Mouse (Mus musculus): ENCODE measurements around the gene Cryba4. TPM values are rescaled to one million over a fixed set of nuclear protein-coding genes. Genes with fewer than 3 reads are reported as not detected.

Gene Cryba4
- polyA plus RNA-seq, 1 experiment, result 9.4 TPM

- H3K36me3 ChIP-seq (replicated peaks; ENCODE audit: low read length), result no peaks in the 10 kb centered on the region
- H3K27me3 ChIP-seq (replicated peaks), result peaks cover 95% of the 10 kb centered on the region
- TF ChIP-seq FLI1 (IDR thresholded peaks at IDR 0.05; ENCODE audit: low read length) (no peak), GATA1 (IDR thresholded peaks at IDR 0.05; ENCODE audit: borderline replicate concordance, low read length) (no peak)
These were observed 24.4 kb downstream of the Cryba4 start for GRCm38 (mm10) chr5:112227898-112228239.

GRCm38 (mm10) chr5:112227354-112227753 is 25.0 kb downstream of the Cryba4 start:
- peak overlapping the region; percentile 75 for H3K4me3 ChIP-seq (replicated peaks)
- peaks cover 97% of the 10 kb centered on the region for H3K27me3 ChIP-seq (replicated peaks)
- H3K4me1 ChIP-seq, result peaks cover 26% of the 10 kb centered on the region
- peaks cover 23% of the 10 kb centered on the region for H3K9me3 ChIP-seq
- H3K36me3 ChIP-seq (replicated peaks; ENCODE audit: low read length), result no peaks in the 10 kb centered on the region
- no peak for TF ChIP-seq GATA1 (IDR thresholded peaks at IDR 0.05; ENCODE audit: borderline replicate concordance, low read length)
- TF ChIP-seq FLI1 (IDR thresholded peaks at IDR 0.05; ENCODE audit: low read length), result no peak

More at GRCm38 (mm10) chr5:112227898-112228239, 24.4 kb downstream of the Cryba4 start:
- Histone ChIP-seq H3K4me3 (replicated peaks) (peak overlapping the region; percentile 72), H3K4me1 (peaks cover 26% of the 10 kb centered on the region), H3K9me3 (peaks cover 18% of the 10 kb centered on the region; the same call in 1 of the 2 replicates)

GRCm38 (mm10) chr5:112225591-112225990 is 26.7 kb downstream of the Cryba4 start:
- no peak for TF ChIP-seq GATA1 (IDR thresholded peaks at IDR 0.05; ENCODE audit: borderline replicate concordance, low read length)
- TF ChIP-seq FLI1 (IDR thresholded peaks at IDR 0.05; ENCODE audit: low read length), result no peak
- Histone ChIP-seq H3K4me3 (replicated peaks) (no peak overlapping the region), H3K4me1 (peaks cover 34% of the 10 kb centered on the region), H3K27me3 (replicated peaks) (peaks cover 93% of the 10 kb centered on the region), H3K9me3 (peaks cover 30% of the 10 kb centered on the region), H3K36me3 (replicated peaks; ENCODE audit: low read length) (no peaks in the 10 kb centered on the region)

DNA sequence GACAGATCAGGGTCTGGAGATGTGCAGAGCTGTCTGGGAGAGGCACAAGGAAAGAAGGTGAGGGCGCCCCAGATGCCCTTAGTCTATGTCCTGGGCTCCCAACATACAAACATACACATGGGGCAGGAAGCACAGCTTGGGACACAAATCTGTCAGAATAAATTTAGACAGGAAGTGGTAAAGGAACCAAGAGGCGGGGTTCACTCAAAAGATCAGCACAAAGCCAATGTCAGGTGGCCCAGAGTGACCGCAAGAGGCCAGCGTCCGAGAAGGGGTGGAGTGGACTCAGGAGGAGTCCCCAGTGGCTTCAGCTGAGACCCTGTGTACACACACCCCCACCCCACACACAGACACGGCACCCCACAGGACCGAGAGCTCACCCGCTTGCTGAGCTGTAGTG is 32.1 kb downstream of the Cryba4 start:
- Histone ChIP-seq H3K9me3 (peaks cover 19% of the 10 kb centered on the region), H3K27me3 (replicated peaks) (peaks cover 77% of the 10 kb centered on the region), H3K4me1 (peaks cover 60% of the 10 kb centered on the region), H3K4me3 (replicated peaks) (peak overlapping the region; percentile 35), H3K36me3 (replicated peaks; ENCODE audit: low read length) (no peaks in the 10 kb centered on the region)
- TF ChIP-seq GATA1 (IDR thresholded peaks at IDR 0.05; ENCODE audit: borderline replicate concordance, low read length) (no peak), FLI1 (IDR thresholded peaks at IDR 0.05; ENCODE audit: low read length) (no peak)

GRCm38 (mm10) chr5:112219398-112219797 is 32.9 kb downstream of the Cryba4 start:
- H3K9me3 ChIP-seq, result peaks cover 19% of the 10 kb centered on the region
- H3K4me1 ChIP-seq, result peaks cover 68% of the 10 kb centered on the region
- H3K27me3 ChIP-seq (replicated peaks), result peaks cover 74% of the 10 kb centered on the region
- no peaks in the 10 kb centered on the region for H3K36me3 ChIP-seq (replicated peaks; ENCODE audit: low read length)
- TF ChIP-seq FLI1 (IDR thresholded peaks at IDR 0.05; ENCODE audit: low read length) (no peak), GATA1 (IDR thresholded peaks at IDR 0.05; ENCODE audit: borderline replicate concordance, low read length) (no peak)
- H3K4me3 ChIP-seq (replicated peaks), result peak overlapping the region; percentile 82

DNA sequence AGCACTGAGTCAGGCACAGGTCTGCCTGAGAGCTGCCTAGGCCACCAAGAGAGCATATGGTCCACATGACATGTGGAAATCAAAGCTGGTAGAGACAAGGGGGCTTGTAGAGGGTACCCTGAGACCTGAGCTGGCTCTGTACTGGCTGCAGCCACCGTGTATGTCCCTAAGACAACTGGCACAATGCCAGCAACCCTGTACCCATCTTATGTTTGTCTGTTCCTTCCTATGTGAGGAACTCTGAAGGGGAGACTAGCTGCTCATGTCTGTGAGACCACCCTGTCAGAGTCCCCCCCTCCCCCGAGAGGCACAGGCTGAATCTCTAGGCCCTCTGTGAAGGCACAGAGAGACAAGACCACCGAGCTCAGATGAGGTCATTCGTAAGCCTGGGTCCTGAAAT is 33.6 kb downstream of the Cryba4 start:
- Histone ChIP-seq H3K4me3 (replicated peaks) (no peak overlapping the region), H3K36me3 (replicated peaks; ENCODE audit: low read length) (no peaks in the 10 kb centered on the region), H3K27me3 (replicated peaks) (peaks cover 72% of the 10 kb centered on the region), H3K9me3 (peaks cover 19% of the 10 kb centered on the region), H3K4me1 (peaks cover 75% of the 10 kb centered on the region)
- no peak for TF ChIP-seq FLI1 (IDR thresholded peaks at IDR 0.05; ENCODE audit: low read length)
- no peak for TF ChIP-seq GATA1 (IDR thresholded peaks at IDR 0.05; ENCODE audit: borderline replicate concordance, low read length)

DNA sequence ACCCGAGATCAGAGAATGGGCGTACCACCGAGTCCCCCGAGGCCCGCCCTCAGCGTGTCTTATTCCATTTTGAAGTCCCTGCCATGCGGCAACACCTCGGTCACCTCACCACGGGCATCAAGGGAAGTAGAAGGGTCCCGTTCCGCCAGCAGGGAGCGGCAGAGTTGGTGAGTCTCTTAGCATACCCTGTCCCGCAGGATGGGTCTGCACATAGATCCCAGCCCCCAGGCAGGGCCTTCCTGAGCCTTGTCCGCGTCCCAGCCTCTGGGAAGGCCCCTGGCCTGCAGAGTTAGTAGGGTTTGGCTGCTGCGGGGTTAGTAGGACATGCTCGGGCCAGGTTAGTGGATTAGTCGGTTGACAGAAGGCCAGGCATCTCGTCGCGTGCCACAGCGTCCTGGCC is 35.3 kb downstream of the Cryba4 start:
- peaks cover 72% of the 10 kb centered on the region for H3K27me3 ChIP-seq (replicated peaks)
- TF ChIP-seq FLI1 (IDR thresholded peaks at IDR 0.05; ENCODE audit: low read length) (no peak), GATA1 (IDR thresholded peaks at IDR 0.05; ENCODE audit: borderline replicate concordance, low read length) (no peak)

GRCm38 (mm10) chr5:112216335-112216734 is 36.0 kb downstream of the Cryba4 start:
- H3K9me3 ChIP-seq, result peaks cover 11% of the 10 kb centered on the region
- no peaks in the 10 kb centered on the region for H3K36me3 ChIP-seq (replicated peaks; ENCODE audit: low read length)
- H3K27me3 ChIP-seq (replicated peaks), result peaks cover 73% of the 10 kb centered on the region
- peaks cover 80% of the 10 kb centered on the region for H3K4me1 ChIP-seq
- TF ChIP-seq GATA1 (IDR thresholded peaks at IDR 0.05; ENCODE audit: borderline replicate concordance, low read length) (no peak), FLI1 (IDR thresholded peaks at IDR 0.05; ENCODE audit: low read length) (no peak)
- no peak overlapping the region for H3K4me3 ChIP-seq (replicated peaks)

More for the DNA sequence above, 35.3 kb downstream of the Cryba4 start:
- no peak overlapping the region for H3K4me3 ChIP-seq (replicated peaks)
- H3K9me3 ChIP-seq, result peaks cover 11% of the 10 kb centered on the region
- H3K36me3 ChIP-seq (replicated peaks; ENCODE audit: low read length), result no peaks in the 10 kb centered on the region
- H3K4me1 ChIP-seq, result peaks cover 76% of the 10 kb centered on the region

DNA sequence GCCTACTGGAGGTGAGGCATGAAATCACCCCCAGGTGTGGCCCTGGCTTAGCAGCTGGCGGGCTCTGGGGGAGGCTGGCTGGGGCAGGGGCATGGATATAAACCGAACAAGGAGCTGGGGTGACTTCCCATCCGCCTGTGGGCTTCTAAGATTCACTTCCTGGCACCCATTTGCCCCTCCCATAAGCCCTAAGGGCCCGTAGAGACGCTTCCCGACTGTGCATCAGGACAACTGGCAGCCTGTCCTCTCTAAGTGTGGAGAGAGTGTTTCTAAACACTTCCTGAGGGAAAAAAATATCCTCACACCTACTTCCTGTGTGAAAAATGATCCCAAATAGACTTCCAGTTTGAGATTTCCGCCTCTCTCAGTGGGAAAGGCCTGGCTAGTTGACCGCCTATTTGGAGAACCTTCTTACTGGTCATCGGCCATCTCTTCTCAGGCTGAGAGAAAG is 36.5 kb downstream of the Cryba4 start:
- Histone ChIP-seq H3K27me3 (replicated peaks) (peaks cover 73% of the 10 kb centered on the region), H3K36me3 (replicated peaks; ENCODE audit: low read length) (no peaks in the 10 kb centered on the region), H3K4me1 (peaks cover 75% of the 10 kb centered on the region), H3K4me3 (replicated peaks) (no peak overlapping the region), H3K9me3 (peaks cover 12% of the 10 kb centered on the region)
- no peak for TF ChIP-seq FLI1 (IDR thresholded peaks at IDR 0.05; ENCODE audit: low read length)
- TF ChIP-seq GATA1 (IDR thresholded peaks at IDR 0.05; ENCODE audit: borderline replicate concordance, low read length), result no peak

DNA sequence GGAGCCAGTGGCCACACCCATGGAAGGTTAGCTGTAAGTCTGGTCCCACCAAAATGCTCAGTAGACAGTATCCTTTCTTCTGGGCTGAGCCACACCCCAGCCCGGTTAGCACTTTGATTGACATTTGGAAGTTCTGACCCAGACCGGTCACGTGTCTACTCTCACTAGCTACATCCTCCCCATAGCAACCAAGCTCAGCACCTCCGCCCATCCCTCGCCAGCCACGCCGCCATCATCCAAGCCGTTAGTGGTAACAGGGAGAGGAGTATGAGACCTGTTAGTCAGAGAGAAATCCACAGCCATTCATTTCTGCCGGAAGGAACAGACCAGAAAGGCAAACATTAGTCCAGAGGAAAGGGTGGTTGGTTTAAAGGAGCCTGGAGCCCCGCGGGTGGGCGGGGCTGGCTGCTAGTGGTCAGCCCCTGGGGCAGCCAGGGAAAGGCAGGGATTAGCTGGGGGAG is 37.0 kb downstream of the Cryba4 start:
- TF ChIP-seq GATA1 (IDR thresholded peaks at IDR 0.05; ENCODE audit: borderline replicate concordance, low read length) (no peak), FLI1 (IDR thresholded peaks at IDR 0.05; ENCODE audit: low read length) (no peak)
- H3K9me3 ChIP-seq, result peaks cover 14% of the 10 kb centered on the region
- no peak overlapping the region for H3K4me3 ChIP-seq (replicated peaks)
- no peaks in the 10 kb centered on the region for H3K36me3 ChIP-seq (replicated peaks; ENCODE audit: low read length)
- peaks cover 71% of the 10 kb centered on the region for H3K27me3 ChIP-seq (replicated peaks)
- H3K4me1 ChIP-seq, result peaks cover 70% of the 10 kb centered on the region
